Mouse (Mus musculus): Measurements from ENCODE around the gene Gpn2. TPM values are rescaled to one million over a fixed set of nuclear protein-coding genes. Genes with fewer than 3 reads are reported as not detected.

The Gpn2 gene
- total RNA-seq, 2 experiments from 2014 or later = 9.5 to 10.6 TPM

Small RNA genes within 50 kb of the gene (microRNA-seq; reads per million reads assigned to microRNA genes)
- 0 reads per million in 2 experiments for gene Gm23158

Other genes starting within 250 kb of the Gpn2 start
- gene Wdtc1, start 230.9 kb upstream of the Gpn2 start, total RNA-seq (2021) = 10 to 100 TPM; 56.6 to 60.8 TPM
- gene Slc9a1, start 214.7 kb upstream of the Gpn2 start, total RNA-seq (2021) = 10 to 100 TPM; 41.5 to 46.7 TPM
- gene Tent5b, start 104.2 kb upstream of the Gpn2 start, total RNA-seq (2021) = not detected
- gene Trnp1, start 85.8 kb upstream of the Gpn2 start, total RNA-seq (2021) = 100 to 1,000 TPM; 150 to 170 TPM
- not detected for gene Kdf1, start 65.4 kb upstream of the Gpn2 start, total RNA-seq (2021)
- gene Nudc, start 38.4 kb upstream of the Gpn2 start, total RNA-seq (2021) = 100 to 1,000 TPM; 102 TPM
- not detected for gene Nr0b2, start 31.0 kb upstream of the Gpn2 start, total RNA-seq (2021)
- gene Gpatch3, start 9.6 kb upstream of the Gpn2 start, total RNA-seq (2021) = 1 to 10 TPM; 9.2 to 9.6 TPM
- gene Sfn, start 17.8 kb downstream of the Gpn2 start, total RNA-seq (2021) = 1 to 10 TPM; 1.0 to 1.4 TPM
- gene Zdhhc18, start 65.8 kb downstream of the Gpn2 start, total RNA-seq (2021) = 10 to 100 TPM; 29.3 to 32.9 TPM
- 1 to 10 TPM; 6.2 TPM for gene Pigv, start 88.3 kb downstream of the Gpn2 start, total RNA-seq (2021)
- 10 to 100 TPM; 74.1 to 75.8 TPM for gene Arid1a, start 172.4 kb downstream of the Gpn2 start, total RNA-seq (2021)